Mouse (Mus musculus) heart, adult 2 months (tissue): ENCODE measurements around the gene Cetn3. TPM values are rescaled to one million over a fixed set of nuclear protein-coding genes. Genes with fewer than 3 reads are reported as not detected.
A peak's percentile ranks its signal among the peaks of the same experiment; 100 is the strongest.

Experiments used
- DNase-seq, 2 experiments: peaks; one replicate each; pipeline ENCODE4 v3.0.0; 2021
- H3K27ac ChIP-seq: fragments of 200-600 bp; 2 replicates; pipeline ENCODE4 v1.8.1; 2022
- H3K27me3 ChIP-seq: fragments of 200-500 bp; 2 replicates; pipeline ENCODE4 v1.6.1; 2012; ENCODE audit warnings: mild to moderate bottlenecking, low read length, inconsistent platforms, mixed read lengths; ENCODE audit not compliant: control insufficient read depth, insufficient read depth
- H3K36me3 ChIP-seq: fragments of 200-500 bp; 2 replicates; pipeline ENCODE4 v1.6.1; 2012; ENCODE audit warnings: low read length, inconsistent platforms; ENCODE audit not compliant: control insufficient read depth, insufficient read depth
- H3K4me1 ChIP-seq: fragments of 200-500 bp; 2 replicates; pipeline ENCODE4 v1.6.1; 2011; ENCODE audit warnings: low read length; ENCODE audit not compliant: control insufficient read depth, insufficient read depth
- H3K4me3 ChIP-seq: fragments of 200-600 bp; 2 replicates; pipeline ENCODE4 v1.8.1; 2022
- H3K79me2 ChIP-seq: fragments of 200-500 bp; replicated peaks from 2 replicates; pipeline ENCODE4 v1.6.1; 2012; ENCODE audit warnings: mild to moderate bottlenecking, inconsistent platforms, low read length, moderate library complexity, mixed read lengths; ENCODE audit not compliant: control insufficient read depth, insufficient read depth
- H3K9ac ChIP-seq: fragments of 200-500 bp; 2 replicates; pipeline ENCODE4 v1.6.1; 2012; ENCODE audit warnings: low read depth, mild to moderate bottlenecking, control low read depth, inconsistent platforms, low read length, mixed read lengths
- CTCF ChIP-seq: fragments of 200-600 bp; IDR thresholded peaks from 2 replicates; pipeline ENCODE4 v1.8.1; 2022; ENCODE audit warnings: antibody characterized with exemption, mild to moderate bottlenecking, moderate library complexity
- EP300 ChIP-seq: fragments of 200-500 bp; IDR thresholded peaks from 2 replicates; pipeline ENCODE4 v1.6.1; 2011; ENCODE audit warnings: low read depth, low read length, control low read depth; ENCODE audit not compliant: insufficient read depth
- POLR2A ChIP-seq: fragments of 200-500 bp; IDR thresholded peaks from 2 replicates; pipeline ENCODE4 v1.6.1; 2011; ENCODE audit warnings: mild to moderate bottlenecking, low read depth, low read length, control low read depth; ENCODE audit not compliant: insufficient read depth
- WGBS: fragments of 180-500 bp; shearing (Covaris S2); methylation state at CpG from one replicate; pipeline ENCODE4 v1.1.7; 2018; 5-methylcytosine and 5-hydroxymethylcytosine counted together
- intact Hi-C: fragments of 180-260 bp; cut with DNase I; formaldehyde crosslinking; loops from one replicate; pipeline ENCODE4 v1.15.1; 2025
- polyA plus RNA-seq: library from polyadenylated mRNA; depleted of rRNA; stranded (reverse); fragments of >200 nt; gene quantifications from 2 replicates; pipeline ENCODE4 v1.2.3, GENCODE M21; 2012
- total RNA-seq, 2 experiments: library from RNA; stranded (reverse); gene quantifications; 2 replicates each; pipeline ENCODE4 v1.2.3; 2021

Cetn3 gene
- total and polyA plus RNA-seq, 3 experiments: 5.0 to 53.0 (median 52.0) TPM

GRCm38 (mm10) chr13:81755324-81755723, 27.6 kb upstream of the Cetn3 start:
- no peak overlapping the region for H3K9ac ChIP-seq
- no peaks in the 10 kb centered on the region for H3K27me3 ChIP-seq
- no peak for TF ChIP-seq CTCF
- TF ChIP-seq POLR2A: no peak
- TF ChIP-seq EP300: no peak
- H3K27ac ChIP-seq: no peak overlapping the region
- no peak for DNase-seq
- no peaks in the 10 kb centered on the region for H3K79me2 ChIP-seq
- whole genome bisulfite sequencing: 100% methylated on average over 1 of the region's 1 CpGs
- no peak overlapping the region for H3K4me3 ChIP-seq
- intact Hi-C loops: no loop called here
- H3K36me3 ChIP-seq: no peaks in the 10 kb centered on the region
- H3K4me1 ChIP-seq: no peaks in the 10 kb centered on the region

DNA sequence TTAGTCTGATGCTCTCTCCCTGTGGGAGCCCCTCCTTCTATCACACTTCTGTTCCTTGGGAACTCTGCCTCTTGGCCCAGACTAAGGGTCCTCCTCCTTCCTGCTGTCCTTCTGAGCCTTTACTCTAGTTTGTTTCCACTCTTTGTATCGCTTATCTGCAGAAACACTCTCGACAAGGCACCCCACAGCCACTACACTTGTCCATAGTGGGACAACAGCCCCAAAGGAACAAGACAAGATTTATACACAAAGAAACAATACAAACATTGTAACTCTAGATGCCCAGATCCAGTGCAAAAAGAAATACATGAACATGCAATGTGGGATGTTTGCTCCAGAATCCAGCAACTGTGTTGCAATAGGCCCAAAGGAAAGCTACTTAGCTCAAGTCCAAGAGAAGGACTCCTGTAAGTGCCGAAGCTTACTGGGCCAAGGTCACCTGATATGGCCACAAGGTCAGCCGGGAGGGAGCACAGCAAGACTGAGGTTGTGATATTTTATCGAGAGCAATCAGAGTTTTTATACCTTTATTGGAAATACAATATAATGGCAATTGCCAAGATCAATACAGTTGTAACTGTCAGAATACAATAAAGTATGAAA, 25.7 kb upstream of the Cetn3 start:
- Histone ChIP-seq H3K9ac (no peak overlapping the region), H3K36me3 (no peaks in the 10 kb centered on the region), H3K79me2 (no peaks in the 10 kb centered on the region), H3K4me3 (no peak overlapping the region), H3K27me3 (no peaks in the 10 kb centered on the region), H3K4me1 (no peaks in the 10 kb centered on the region; the same call in 1 of the 2 replicates), H3K27ac (no peak overlapping the region)
- no peak for TF ChIP-seq CTCF
- TF ChIP-seq EP300: no peak
- no peak for TF ChIP-seq POLR2A
- peak; percentile 17 to 30 for DNase-seq
- WGBS: 53% methylated on average over 5 of the region's 5 CpGs
- intact Hi-C loops: no loop called here

- Histone ChIP-seq H3K79me2 (no peaks in the 10 kb centered on the region), H3K27me3 (no peaks in the 10 kb centered on the region), H3K4me3 (no peak overlapping the region), H3K9ac (no peak overlapping the region), H3K27ac (no peak overlapping the region), H3K36me3 (no peaks in the 10 kb centered on the region), H3K4me1 (no peaks in the 10 kb centered on the region; the same call in 1 of the 2 replicates)
- 28% methylated on average over 3 of the region's 3 CpGs for WGBS
- peak in 1 of 2 experiments; percentile 31 for DNase-seq
- no peak for TF ChIP-seq EP300
- TF ChIP-seq CTCF: peak; percentile 81
- intact Hi-C loops: loop anchor here (2.0 to 10.0 kb wide), 4 partner anchors 103 to 896 kb away; partner anchors contain the start of gene Lysmd3
Measured at GRCm38 (mm10) chr13:81760379-81760778, 22.5 kb upstream of the Cetn3 start.

DNA sequence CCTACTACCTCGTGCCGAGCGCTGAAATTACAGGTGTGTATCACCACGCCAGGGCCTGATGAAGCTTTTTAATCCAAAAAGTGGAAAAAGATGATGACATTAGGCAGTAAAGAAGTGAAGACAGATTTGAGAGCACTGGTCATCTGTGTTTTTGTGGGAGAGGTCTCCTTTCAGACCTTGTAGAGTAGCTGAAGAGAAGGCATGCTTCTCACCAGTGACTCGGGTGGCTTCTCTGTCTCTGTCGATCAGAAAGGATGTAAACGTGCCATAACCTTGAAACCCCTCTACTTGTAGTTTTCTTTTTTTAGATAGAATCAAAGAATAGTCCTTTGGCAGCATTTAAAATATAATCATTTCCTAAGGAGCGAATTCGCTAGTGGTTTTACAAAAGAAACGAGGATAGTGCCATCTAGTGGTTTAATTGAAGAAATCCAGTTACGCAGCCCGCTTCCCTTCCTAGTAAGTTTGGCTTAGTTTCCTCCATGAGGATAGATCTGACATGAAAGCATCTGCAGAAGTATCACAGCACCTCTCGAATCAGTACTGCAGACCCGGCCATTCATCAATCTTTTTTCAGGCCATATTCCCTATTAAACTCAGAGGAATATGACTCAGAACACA, 21.2 kb upstream of the Cetn3 start:
- Histone ChIP-seq H3K4me3 (no peak overlapping the region), H3K9ac (no peak overlapping the region), H3K27me3 (no peaks in the 10 kb centered on the region), H3K79me2 (no peaks in the 10 kb centered on the region), H3K4me1 (no peaks in the 10 kb centered on the region; the same call in 1 of the 2 replicates), H3K36me3 (no peaks in the 10 kb centered on the region), H3K27ac (no peak overlapping the region)
- DNase-seq: no peak
- intact Hi-C loops: loop anchor here (1.0 to 10.0 kb wide), 5 partner anchors 104 to 897 kb away; partner anchors contain the start of gene Lysmd3
- TF ChIP-seq EP300: no peak
- peak; percentile 86 for TF ChIP-seq CTCF
- TF ChIP-seq POLR2A: no peak
- 30% methylated on average over 14 of the region's 14 CpGs for WGBS

DNA sequence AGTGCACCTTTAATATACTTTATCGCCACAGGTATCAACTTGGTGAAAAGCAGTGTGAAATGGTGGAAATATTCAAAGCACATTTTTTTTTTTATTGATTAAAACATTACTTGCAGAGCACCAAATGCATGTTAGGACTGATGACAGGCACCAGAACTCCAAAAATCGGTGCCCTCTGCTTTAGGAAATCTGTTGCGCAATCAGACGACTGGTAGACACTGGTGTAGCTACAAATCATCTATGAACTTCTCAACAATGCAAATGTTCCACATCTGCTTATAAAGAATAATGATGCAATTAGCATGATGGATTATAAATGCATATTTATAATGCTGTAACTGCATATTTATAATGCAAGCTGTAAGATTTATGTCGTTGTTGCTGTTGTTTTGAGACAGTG, 18.7 kb upstream of the Cetn3 start:
- TF ChIP-seq POLR2A: no peak
- no peak for TF ChIP-seq EP300
- no peak for TF ChIP-seq CTCF
- intact Hi-C loops: loop anchor here (5.0 to 10.0 kb wide), 3 partner anchors 107 to 899 kb away; partner anchors contain the start of gene Lysmd3
- Histone ChIP-seq H3K79me2 (no peaks in the 10 kb centered on the region), H3K4me1 (no peaks in the 10 kb centered on the region; the same call in 1 of the 2 replicates), H3K4me3 (no peak overlapping the region), H3K9ac (no peak overlapping the region), H3K36me3 (no peaks in the 10 kb centered on the region), H3K27ac (no peak overlapping the region), H3K27me3 (no peaks in the 10 kb centered on the region)
- 82% methylated on average over 5 of the region's 5 CpGs for WGBS
- no peak for DNase-seq

- intact Hi-C loops: loop anchor here (10.0 kb wide), 1 partner anchor 902 kb away; no protein-coding TSS in a partner anchor
- peak; percentile 41 to 68 for DNase-seq
- no peak overlapping the region for H3K4me3 ChIP-seq
- H3K4me1 ChIP-seq: no peaks in the 10 kb centered on the region
- no peaks in the 10 kb centered on the region for H3K27me3 ChIP-seq
- H3K79me2 ChIP-seq: no peaks in the 10 kb centered on the region
- H3K36me3 ChIP-seq: no peaks in the 10 kb centered on the region
- TF ChIP-seq POLR2A (no peak), CTCF (peak; percentile 80)
- H3K9ac ChIP-seq: no peak overlapping the region
- no peak overlapping the region for H3K27ac ChIP-seq
- 89% methylated on average over 7 of the region's 7 CpGs for WGBS
Measured at GRCm38 (mm10) chr13:81767038-81767659, 15.7 kb upstream of the Cetn3 start.
